Mouse (Mus musculus) kidney, postnatal 0 days (tissue): ENCODE data around the gene Ttc14. TPM values are rescaled to one million over a fixed set of nuclear protein-coding genes. Genes with fewer than 3 reads are reported as not detected.

Experiments used
- ATAC-seq: fragments of 200-750 bp; cut with Nextera tagmentation; replicated peaks from 2 replicates; pipeline ENCODE4 v1.8.0; 2017; ENCODE audit warnings: low read depth, moderate number of reproducible peaks, moderate TSS enrichment, moderate library complexity; ENCODE audit not compliant: low FRiP score
- DNase-seq: peaks from one replicate; pipeline ENCODE4 v3.0.0-alpha.2; 2016; ENCODE audit warnings: low spot score
- H3K27ac ChIP-seq: fragments of 300-500 bp; sonication (generic); 2 replicates; pipeline ENCODE4 v1.5.1; 2014; ENCODE audit warnings: mild to moderate bottlenecking
- H3K27me3 ChIP-seq: fragments of 300-500 bp; sonication (generic); 2 replicates; pipeline ENCODE4 v1.6.1; 2014; ENCODE audit warnings: low read length, mixed read lengths; ENCODE audit not compliant: insufficient read depth
- H3K36me3 ChIP-seq: fragments of 300-500 bp; sonication (generic); 2 replicates; pipeline ENCODE4 v1.6.1; 2014; ENCODE audit warnings: low read length, mixed read lengths; ENCODE audit not compliant: insufficient read depth
- H3K4me1 ChIP-seq: fragments of 300-500 bp; sonication (generic); replicated peaks from 2 replicates; pipeline ENCODE4 v1.6.1; 2014; ENCODE audit warnings: antibody characterized with exemption, low read length, mixed read lengths; ENCODE audit not compliant: insufficient read depth
- H3K4me2 ChIP-seq: fragments of 300-500 bp; sonication (generic); 2 replicates; pipeline ENCODE4 v1.6.1; 2014; ENCODE audit warnings: mild to moderate bottlenecking, low read length, moderate library complexity, mixed read lengths
- H3K4me3 ChIP-seq: fragments of 300-500 bp; sonication (generic); replicated peaks from 2 replicates; pipeline ENCODE4 v1.5.1; 2014; ENCODE audit warnings: low read depth, low read length
- H3K9ac ChIP-seq: fragments of 300-500 bp; sonication (generic); 2 replicates; pipeline ENCODE4 v1.6.1; 2014; ENCODE audit warnings: low read depth, low read length
- H3K9me3 ChIP-seq: fragments of 300-500 bp; sonication (generic); replicated peaks from 2 replicates; pipeline ENCODE4 v1.6.1; 2016; ENCODE audit warnings: low read length, inconsistent platforms, mixed read lengths
- CTCF ChIP-seq: IDR thresholded peaks from 2 replicates; pipeline ENCODE4 v1.5.1; 2016; ENCODE audit warnings: antibody characterized with exemption, low read depth, mild to moderate bottlenecking, moderate library complexity
- WGBS: fragments of 180-500 bp; shearing (Covaris S2); extraction: QIAGEN DNeasy Blood & Tissue Kit; methylation state at CpG from one replicate; pipeline ENCODE4 v1.1.7; 2014; 5-methylcytosine and 5-hydroxymethylcytosine counted together
- polyA plus RNA-seq: library from polyadenylated mRNA; unstranded; fragments of >200 nt; fragmentation: Nextera tagmentation; extraction: Ambion mirVana; gene quantifications from 2 replicates; pipeline ENCODE4 v1.2.1, GENCODE M21; 2015

Ttc14 gene
- polyA plus RNA-seq, result 52.0 and 53.5 TPM in 2 replicates

DNA sequence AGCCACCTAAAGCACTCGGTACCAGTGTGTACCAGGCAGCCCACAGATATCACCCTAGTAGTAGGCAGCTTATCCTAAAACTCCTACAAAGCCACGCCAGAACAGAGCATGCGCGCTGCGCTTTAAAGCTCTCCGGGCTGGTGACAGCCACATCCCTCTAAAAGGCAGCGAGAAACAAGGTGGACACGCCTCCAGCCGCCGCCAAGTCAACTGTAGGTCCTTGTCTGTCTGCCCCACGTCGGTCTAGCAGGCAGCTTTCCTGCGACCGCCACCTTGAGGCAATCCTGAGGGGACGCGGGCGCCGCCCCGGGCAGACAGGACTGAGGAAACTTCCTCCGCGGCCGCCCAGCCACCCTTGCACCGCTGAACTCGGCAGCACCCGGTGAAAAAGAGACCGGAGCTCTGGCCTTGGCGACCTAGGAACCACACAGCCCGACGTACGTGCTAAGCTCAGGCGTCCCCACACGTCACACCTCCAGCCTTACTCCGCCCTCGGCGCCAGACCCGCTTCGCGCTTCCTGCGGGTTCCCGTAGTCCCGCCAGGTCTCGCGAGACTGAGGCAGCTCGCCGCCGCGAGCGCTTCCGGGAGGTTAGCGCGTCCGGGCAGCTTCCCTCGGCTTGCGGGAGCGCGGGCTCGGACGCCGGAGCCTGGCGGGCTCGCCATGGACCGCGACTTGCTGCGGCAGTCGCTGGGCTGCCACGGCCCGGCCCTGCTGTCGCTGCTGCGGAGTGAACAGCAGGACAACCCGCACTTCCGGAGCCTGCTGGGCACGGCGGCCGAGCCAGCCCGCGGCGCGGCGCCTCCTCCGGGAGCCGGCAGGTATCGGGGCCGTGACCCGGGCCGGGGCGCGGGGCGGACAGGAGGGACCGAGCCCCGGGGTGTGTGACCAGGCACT lies at the start of gene Ttc14:
Ttc14 (plus strand) TSS at position 216 of the 896 bp plus-strand sequence.
- Histone ChIP-seq H3K9me3 (no peaks in the 10 kb centered on the region), H3K4me1 (no peaks in the 10 kb centered on the region), H3K27me3 (no peaks in the 10 kb centered on the region), H3K36me3 (0 out of 2 replicates have a peak, but pooled peaks cover 3% of the 10 kb centered on the region), H3K27ac (peak within 1 kb of the TSS; percentile 99), H3K4me2 (peak within 1 kb of the TSS; percentile 71), H3K9ac (peak within 1 kb of the TSS; percentile 100), H3K4me3 (peak within 1 kb of the TSS; percentile 99)
- TF ChIP-seq CTCF, result peak; percentile 63
- WGBS, result under 1% methylated on average over 86 of the region's 90 CpGs
- ATAC-seq, result peak; percentile 100
- DNase-seq, result peak; percentile 97

DNA sequence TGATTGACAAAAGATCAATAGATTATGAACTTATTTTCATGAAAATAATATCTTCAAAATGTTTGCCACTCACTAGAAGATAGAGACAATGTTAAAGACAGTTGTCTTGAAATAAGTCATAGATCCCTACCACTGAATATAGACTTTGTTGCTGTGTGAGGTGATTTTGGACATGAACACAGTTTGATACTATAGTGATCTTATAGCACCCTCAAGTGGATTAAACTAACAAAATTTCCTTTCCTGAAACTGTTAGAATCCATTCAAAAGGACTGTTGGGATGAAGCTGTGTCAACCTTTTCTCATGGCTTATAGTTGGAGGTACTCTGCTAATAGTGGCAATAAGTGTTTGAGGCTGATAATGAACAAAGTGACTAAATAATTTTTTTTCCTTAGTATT lies 8.7 kb upstream of the Ttc14 start:
- Histone ChIP-seq H3K27ac (no peak overlapping the region), H3K9ac (no peak overlapping the region), H3K4me1 (no peaks in the 10 kb centered on the region), H3K9me3 (no peaks in the 10 kb centered on the region), H3K4me3 (no peak overlapping the region), H3K4me2 (no peak overlapping the region), H3K27me3 (no peaks in the 10 kb centered on the region), H3K36me3 (no peaks in the 10 kb centered on the region)
- DNase-seq, result peak; percentile 54
- TF ChIP-seq CTCF, result peak; percentile 56
- no peak for ATAC-seq

DNA sequence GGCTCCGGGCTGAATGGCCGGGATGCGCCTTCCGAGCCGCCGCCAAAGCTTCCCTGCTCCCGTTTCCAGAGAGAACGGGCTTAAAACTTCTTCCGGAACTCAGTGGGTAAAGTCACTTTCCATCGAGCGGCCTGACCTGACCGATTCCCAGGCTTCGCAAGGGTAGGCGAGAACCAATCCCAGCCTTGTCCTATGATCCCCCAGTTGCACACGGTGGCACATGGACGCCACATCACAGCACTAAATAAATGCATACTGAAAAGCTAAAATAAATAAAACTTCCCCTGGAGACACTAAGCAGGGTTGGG lies 835 bp downstream of the Ttc14 start:
- H3K9me3 ChIP-seq, result no peaks in the 10 kb centered on the region
- no peaks in the 10 kb centered on the region for H3K27me3 ChIP-seq
- peak overlapping the region; percentile 62 for H3K4me2 ChIP-seq
- H3K9ac ChIP-seq, result peak overlapping the region; percentile 100
- peak; percentile 14 for ATAC-seq
- H3K4me1 ChIP-seq, result no peaks in the 10 kb centered on the region
- peaks cover 7% of the 10 kb centered on the region; the same call in 1 of the 2 replicates for H3K36me3 ChIP-seq
- 0% methylated on average over 16 of the region's 16 CpGs for WGBS
- peak overlapping the region; percentile 99 for H3K27ac ChIP-seq
- peak overlapping the region; percentile 99 for H3K4me3 ChIP-seq
- no peak for TF ChIP-seq CTCF
- DNase-seq, result peak; percentile 44

DNA sequence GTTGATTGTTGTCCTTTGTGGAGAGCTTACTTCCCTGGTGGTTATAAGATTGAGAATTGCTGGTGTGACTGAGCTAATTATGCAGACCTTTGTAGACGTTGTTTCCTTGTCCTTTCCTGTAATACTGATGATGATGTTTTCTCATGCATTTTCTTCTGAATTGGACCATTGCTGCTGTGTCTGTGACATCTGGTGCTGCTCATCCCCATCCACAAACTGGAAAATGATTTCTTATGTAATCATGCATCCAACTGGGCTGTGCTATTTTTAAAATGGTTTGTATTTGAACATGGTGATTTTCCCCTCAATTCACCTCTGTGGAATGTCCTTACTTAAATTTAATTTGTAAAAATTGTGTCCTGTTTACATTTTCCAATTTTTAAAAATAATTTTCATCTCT lies 7.5 kb downstream of the Ttc14 start:
- DNase-seq (no peak), ATAC-seq (no peak)
- H3K4me3 ChIP-seq, result no peak overlapping the region
- H3K36me3 ChIP-seq, result peaks cover 36% of the 10 kb centered on the region
- no peak overlapping the region for H3K9ac ChIP-seq
- TF ChIP-seq CTCF, result no peak
- H3K4me1 ChIP-seq, result no peaks in the 10 kb centered on the region
- no peak overlapping the region for H3K4me2 ChIP-seq
- WGBS, result 90% methylated on average over 1 of the region's 1 CpGs
- no peaks in the 10 kb centered on the region for H3K9me3 ChIP-seq
- no peaks in the 10 kb centered on the region for H3K27me3 ChIP-seq
- H3K27ac ChIP-seq, result no peak overlapping the region

DNA sequence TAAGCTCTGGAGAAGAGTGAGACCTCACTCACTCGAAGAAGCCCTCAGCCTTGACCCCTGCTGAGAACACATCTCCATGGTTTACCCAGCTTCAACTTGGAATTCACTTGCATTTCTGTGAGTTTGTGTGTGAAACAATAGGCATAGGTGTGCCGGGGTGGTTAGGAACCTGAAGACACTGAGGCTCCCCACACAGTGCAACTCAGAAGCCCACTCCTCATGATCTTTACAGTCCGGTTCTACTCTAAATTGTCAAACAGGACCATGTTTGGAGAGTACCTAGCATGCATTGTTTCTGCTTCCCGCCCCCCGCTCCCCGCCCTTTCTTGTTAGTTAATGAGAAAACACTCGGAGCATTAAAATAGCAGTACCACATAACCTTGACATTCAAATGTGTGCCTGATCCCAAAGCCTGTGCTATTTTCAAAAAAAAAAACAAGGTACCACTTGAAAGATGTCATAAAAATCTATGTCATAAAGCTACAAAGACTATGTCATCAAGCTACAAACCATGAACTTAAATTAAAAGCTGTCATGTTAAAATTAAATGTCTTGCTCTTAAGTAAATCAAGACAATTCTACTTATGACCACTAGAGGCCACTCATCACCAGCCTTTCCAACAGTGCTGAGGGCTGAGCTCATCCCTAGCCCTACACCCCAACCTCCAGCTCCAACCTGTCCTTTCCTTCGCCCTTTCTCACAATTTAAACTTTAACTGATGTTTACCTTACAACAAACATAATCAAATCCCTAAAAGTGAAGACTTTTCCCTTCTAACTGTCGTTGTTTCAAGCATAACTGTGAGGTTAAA lies 24.7 kb downstream of the Ttc14 start:
- Histone ChIP-seq H3K9me3 (no peaks in the 10 kb centered on the region), H3K9ac (no peak overlapping the region), H3K27ac (no peak overlapping the region), H3K36me3 (no peaks in the 10 kb centered on the region), H3K4me3 (no peak overlapping the region), H3K4me1 (no peaks in the 10 kb centered on the region), H3K27me3 (no peaks in the 10 kb centered on the region), H3K4me2 (no peak overlapping the region)
- WGBS, result 34% methylated on average over 9 of the region's 9 CpGs
- peak; percentile 84 for DNase-seq
- peak; percentile 76; the same call in 1 of the 2 replicates for ATAC-seq
- peak; percentile 83 for TF ChIP-seq CTCF

DNA sequence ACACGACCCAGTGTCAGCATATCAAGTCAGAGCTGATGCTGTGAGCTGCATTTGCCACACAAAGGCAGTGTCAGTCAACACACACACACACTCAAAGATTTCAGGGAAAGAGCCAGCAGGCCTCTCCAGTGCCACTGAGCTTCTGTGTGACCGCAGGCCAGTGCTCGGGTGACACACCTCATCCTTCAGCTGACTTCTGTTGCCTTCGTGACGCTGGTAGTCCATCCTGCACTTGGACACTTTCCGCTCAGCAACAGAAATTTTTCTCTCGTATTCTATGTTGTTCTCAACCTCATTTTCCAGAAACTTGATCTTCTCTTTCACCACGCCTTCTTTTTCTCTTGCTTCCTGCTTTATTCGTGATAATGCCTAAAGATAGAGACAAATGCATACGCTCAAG lies 32.7 kb downstream of the Ttc14 start:
- ATAC-seq (no peak), DNase-seq (no peak)
- no peaks in the 10 kb centered on the region for H3K27me3 ChIP-seq
- no peak overlapping the region for H3K9ac ChIP-seq
- H3K4me2 ChIP-seq, result no peak overlapping the region
- WGBS, result 82% methylated on average over 10 of the region's 10 CpGs
- no peaks in the 10 kb centered on the region for H3K9me3 ChIP-seq
- H3K36me3 ChIP-seq, result no peaks in the 10 kb centered on the region
- H3K27ac ChIP-seq, result no peak overlapping the region
- no peak overlapping the region for H3K4me3 ChIP-seq
- no peaks in the 10 kb centered on the region for H3K4me1 ChIP-seq
- no peak for TF ChIP-seq CTCF
